Mouse (Mus musculus) layer of hippocampus, adult 2 months (tissue): ENCODE measurements around the gene Supt4a. TPM values are rescaled to one million over a fixed set of nuclear protein-coding genes. Genes with fewer than 3 reads are reported as not detected.
A peak's percentile ranks its signal among the peaks of the same experiment; 100 is the strongest.

Source experiments
- DNase-seq, 2 experiments: peaks; one replicate each; pipeline ENCODE4 v3.0.0; 2022; ENCODE audit warnings: low spot score in 2 of 2
- H3K27ac ChIP-seq: fragments of 200-600 bp; 2 replicates; pipeline ENCODE4 v1.8.1; 2022
- H3K4me3 ChIP-seq: fragments of 200-600 bp; 2 replicates; pipeline ENCODE4 v1.8.1; 2022; ENCODE audit warnings: mild to moderate bottlenecking
- CTCF ChIP-seq: fragments of 200-600 bp; conservative IDR thresholded peaks from 2 replicates; pipeline ENCODE4 v1.8.1; 2022; ENCODE audit warnings: antibody characterized with exemption, mild to moderate bottlenecking, moderate library complexity
- long read RNA-seq, 2 experiments: library from polyadenylated mRNA; stranded (forward); transcript quantifications; one replicate each; pipeline ENCODE4 v2.0.0; 2021; ENCODE audit warnings: borderline mapping rate in 2 of 2
- total RNA-seq, 2 experiments: library from RNA; stranded (reverse); gene quantifications; 2 replicates each; pipeline ENCODE4 v1.2.3; 2021

Supt4a gene
- 10 to 100 TPM; 72.1 to 72.8 TPM for total RNA-seq
- long read RNA-seq, experiment 1, transcript Supt4a-201 (5 exons, 706 nt): major isoform, 34 of 35 reads
- long read RNA-seq, experiment 1, partial matches to known transcripts: 0 of 35 reads
- long read RNA-seq, experiment 1, other reads (novel, unspliced or antisense): 1 of 35 reads
- long read RNA-seq, experiment 2, transcript Supt4a-201 (5 exons, 706 nt): major isoform, 49 of 55 reads
- long read RNA-seq, experiment 2, partial matches to known transcripts: 1 of 55 reads
- long read RNA-seq, experiment 2, other reads (novel, unspliced or antisense): 4 of 55 reads

DNA sequence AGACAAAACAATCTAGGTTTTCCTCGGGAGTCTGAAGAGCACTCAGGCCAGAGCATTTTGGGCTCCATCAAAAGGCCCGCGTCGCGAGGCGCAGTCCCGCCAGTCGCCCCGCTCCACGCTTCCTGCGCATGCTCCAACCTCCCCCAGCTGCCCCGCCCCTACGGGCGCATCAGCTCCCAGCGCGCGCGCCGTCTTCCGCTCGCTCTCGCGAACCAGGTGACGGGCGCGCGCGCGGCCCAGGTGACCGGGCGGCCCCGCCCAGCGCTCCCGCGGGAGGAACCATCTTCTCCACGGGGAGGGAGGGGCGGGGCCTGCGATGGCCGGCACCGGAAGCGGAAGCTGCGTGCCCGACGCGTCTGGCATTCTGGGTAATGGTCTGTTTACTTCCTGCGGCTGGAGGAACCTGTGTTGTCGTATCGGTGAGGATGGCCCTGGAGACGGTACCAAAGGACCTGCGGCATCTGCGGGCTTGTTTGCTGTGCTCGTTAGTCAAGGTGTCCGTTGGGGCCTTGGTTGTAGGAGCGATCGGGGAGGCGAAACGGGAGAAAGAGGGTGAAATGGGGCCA is at the start of gene Supt4a:
Gene Supt4a, plus strand, starts transcription at position 378 of the 566 bp plus-strand sequence.
- TF ChIP-seq CTCF: no peak
- Histone ChIP-seq H3K4me3 (peak within 1 kb of the TSS; percentile 80), H3K27ac (peak within 1 kb of the TSS; percentile 90)
- DNase-seq: peak; percentile 93 to 96

- no peak for TF ChIP-seq CTCF
- Histone ChIP-seq H3K4me3 (no peak overlapping the region), H3K27ac (0 out of 2 replicates have a peak overlapping the region, but pooled peaks have one; percentile 33)
- no peak for DNase-seq
Measured at GRCm38 (mm10) chr11:87688478-87689203, 48.7 kb upstream of the Supt4a start.

- Histone ChIP-seq H3K4me3 (no peak overlapping the region), H3K27ac (peak overlapping the region; percentile 36; the same call in 1 of the 2 replicates)
- DNase-seq: no peak
- no peak for TF ChIP-seq CTCF
Measured at GRCm38 (mm10) chr11:87689402-87689808, 47.9 kb upstream of the Supt4a start.

- Histone ChIP-seq H3K27ac (0 out of 2 replicates have a peak overlapping the region, but pooled peaks have one; percentile 36), H3K4me3 (no peak overlapping the region)
- DNase-seq: no peak
- no peak for TF ChIP-seq CTCF
Measured at GRCm38 (mm10) chr11:87690054-87690740, 47.2 kb upstream of the Supt4a start.

DNA sequence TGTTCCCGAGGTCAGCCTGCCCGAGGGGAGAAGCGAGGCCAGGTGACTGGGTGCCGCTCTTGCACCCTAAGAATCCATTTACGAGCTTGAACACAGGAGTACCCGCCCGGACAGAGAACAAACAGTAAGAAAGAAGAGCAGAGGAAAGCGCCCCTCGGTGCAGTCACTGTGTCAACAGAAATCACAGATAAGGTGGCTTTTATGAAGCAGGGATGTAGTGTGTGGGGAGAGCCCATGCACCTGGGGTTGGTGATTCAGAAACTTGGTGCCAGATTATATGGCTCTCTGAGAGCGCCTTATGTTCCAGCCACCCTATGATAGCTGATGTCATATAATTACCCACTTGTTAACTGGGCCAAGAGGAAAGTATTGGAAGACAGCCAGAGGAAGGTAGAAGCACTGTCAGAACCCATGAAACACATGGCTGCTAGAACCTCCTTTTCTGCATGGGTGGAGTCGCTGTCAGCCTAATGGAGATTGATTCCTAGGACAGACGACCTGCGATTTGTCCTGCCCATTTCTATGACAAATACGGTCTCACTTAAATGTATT is 40.1 kb upstream of the Supt4a start:
- TF ChIP-seq CTCF: no peak
- Histone ChIP-seq H3K4me3 (no peak overlapping the region), H3K27ac (no peak overlapping the region)
- no peak for DNase-seq

DNA sequence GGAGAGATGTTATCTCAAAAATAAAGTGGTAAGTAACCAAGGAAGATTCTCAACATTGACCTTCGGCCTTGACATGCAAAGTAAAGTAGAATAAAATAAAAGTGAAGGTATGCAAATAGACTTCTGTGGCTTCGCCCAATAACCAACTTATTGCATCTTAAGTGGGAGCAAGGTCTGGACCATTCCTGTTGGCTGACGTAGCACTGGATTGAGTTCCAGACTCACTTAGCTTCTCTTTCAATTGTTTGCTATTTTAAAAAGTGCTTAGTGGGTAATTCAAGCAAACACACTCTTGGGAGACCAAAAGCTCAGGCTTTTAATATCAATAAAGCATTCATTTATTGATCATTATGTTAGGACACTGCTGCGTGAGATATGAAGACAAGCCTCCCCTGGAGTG is 39.2 kb upstream of the Supt4a start:
- no peak for TF ChIP-seq CTCF
- Histone ChIP-seq H3K4me3 (no peak overlapping the region), H3K27ac (no peak overlapping the region)
- DNase-seq: no peak

DNA sequence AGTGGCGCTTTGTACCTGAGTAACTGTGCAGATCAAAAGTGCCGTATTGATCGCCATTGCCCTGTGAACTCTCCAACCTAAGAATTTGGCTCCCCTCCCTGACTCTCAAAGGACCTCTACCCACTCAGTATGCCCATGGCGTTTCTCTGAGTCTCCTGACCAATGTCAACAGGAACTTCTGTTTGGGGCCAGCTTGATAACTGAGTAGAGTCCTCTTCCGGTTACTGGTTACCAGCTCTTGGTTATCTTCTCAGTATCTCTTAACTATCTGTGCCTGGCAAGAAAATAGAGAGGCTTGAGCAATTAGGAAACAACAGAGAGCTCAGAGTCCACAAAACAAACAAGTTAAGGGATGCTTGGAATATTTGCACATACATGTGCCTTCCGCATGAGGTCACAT is 36.2 kb upstream of the Supt4a start:
- TF ChIP-seq CTCF: no peak
- H3K27ac ChIP-seq: no peak overlapping the region
- no peak overlapping the region for H3K4me3 ChIP-seq
- DNase-seq: no peak

GRCm38 (mm10) chr11:87701877-87702620 is 35.3 kb upstream of the Supt4a start:
- TF ChIP-seq CTCF: no peak
- H3K4me3 ChIP-seq: no peak overlapping the region
- DNase-seq: no peak
- H3K27ac ChIP-seq: no peak overlapping the region

GRCm38 (mm10) chr11:87703654-87704053 is 33.7 kb upstream of the Supt4a start:
- no peak for TF ChIP-seq CTCF
- Histone ChIP-seq H3K4me3 (no peak overlapping the region), H3K27ac (no peak overlapping the region)
- DNase-seq: no peak

GRCm38 (mm10) chr11:87704289-87704688 is 33.1 kb upstream of the Supt4a start:
- no peak for DNase-seq
- TF ChIP-seq CTCF: no peak

DNA sequence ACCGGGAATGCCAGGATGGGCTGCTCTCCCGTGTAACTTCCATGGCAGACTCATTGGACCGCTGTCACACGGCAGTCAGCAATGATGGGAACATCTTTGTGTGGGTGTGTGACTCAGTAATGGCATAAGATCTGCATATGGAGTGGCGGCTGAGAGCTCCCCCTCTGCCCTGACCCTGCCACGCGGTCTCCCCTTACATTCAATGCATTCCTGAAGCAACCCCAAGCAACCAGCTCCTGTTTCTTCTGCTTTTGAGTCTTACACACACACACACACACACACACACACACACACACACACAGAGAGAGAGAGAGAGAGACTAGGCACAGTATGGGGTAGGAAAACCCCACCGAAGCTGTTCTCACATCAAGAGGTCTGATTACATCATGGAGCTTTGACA is 29.8 kb upstream of the Supt4a start:
- no peak for DNase-seq
- no peak overlapping the region for H3K4me3 ChIP-seq
- TF ChIP-seq CTCF: no peak
- no peak overlapping the region for H3K27ac ChIP-seq

More at GRCm38 (mm10) chr11:87704289-87704688, 33.1 kb upstream of the Supt4a start:
- Histone ChIP-seq H3K4me3 (no peak overlapping the region), H3K27ac (no peak overlapping the region)

DNA sequence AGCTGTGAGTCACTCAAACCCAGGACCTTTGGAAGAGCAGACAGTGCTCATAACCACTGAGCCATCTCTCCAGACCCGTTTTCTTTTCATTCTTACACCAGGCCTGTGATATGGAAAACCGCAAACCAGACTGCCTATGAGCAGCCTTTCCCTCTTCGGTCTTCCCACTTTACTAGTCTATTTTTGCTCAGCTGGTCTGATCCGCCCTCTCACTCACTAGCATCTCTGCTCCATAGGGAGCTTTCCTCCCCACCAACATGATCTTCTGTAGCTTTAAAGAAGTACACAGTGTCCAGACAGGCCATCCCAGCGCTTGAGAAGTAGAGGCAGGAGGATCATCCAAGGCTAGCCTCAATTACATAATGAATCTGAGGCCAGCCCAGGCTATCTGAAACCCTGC is 28.4 kb upstream of the Supt4a start:
- TF ChIP-seq CTCF: no peak
- Histone ChIP-seq H3K4me3 (no peak overlapping the region), H3K27ac (no peak overlapping the region)
- no peak for DNase-seq
